Mouse (Mus musculus) neural tube, embryonic 12.5 days (tissue): ENCODE results near the gene Vamp3. TPM values are rescaled to one million over a fixed set of nuclear protein-coding genes. Genes with fewer than 3 reads are reported as not detected.
"Not testable (repeated sequence)": the region's sequence is repeated elsewhere in the genome, so short reads cannot be mapped to it uniquely, and the experiment has no call there.

Experiments
- ATAC-seq: fragments of 200-750 bp; cut with Nextera tagmentation; 2 replicates; pipeline ENCODE4 v1.8.0; 2017; ENCODE audit warnings: low read depth, mild to moderate bottlenecking, moderate TSS enrichment, moderate library complexity; ENCODE audit not compliant: low FRiP score
- H3K27ac ChIP-seq: fragments of 300-500 bp; sonication (generic); 2 replicates; pipeline ENCODE4 v1.5.1; 2016
- H3K27me3 ChIP-seq: fragments of 300-500 bp; sonication (generic); replicated peaks from 2 replicates; pipeline ENCODE4 v1.6.1; 2016; ENCODE audit warnings: mild to moderate bottlenecking
- H3K36me3 ChIP-seq: fragments of 300-500 bp; sonication (generic); 2 replicates; pipeline ENCODE4 v1.6.1; 2016; ENCODE audit warnings: mild to moderate bottlenecking
- H3K4me1 ChIP-seq: fragments of 300-500 bp; sonication (generic); 2 replicates; pipeline ENCODE4 v1.6.1; 2016
- H3K4me2 ChIP-seq: fragments of 300-500 bp; sonication (generic); replicated peaks from 2 replicates; pipeline ENCODE4 v1.6.1; 2016; ENCODE audit warnings: mild to moderate bottlenecking
- H3K4me3 ChIP-seq: fragments of 300-500 bp; sonication (generic); 2 replicates; pipeline ENCODE4 v1.5.1; 2016
- H3K9ac ChIP-seq: fragments of 300-500 bp; sonication (generic); 2 replicates; pipeline ENCODE4 v1.6.1; 2016; ENCODE audit warnings: mild to moderate bottlenecking
- H3K9me3 ChIP-seq: fragments of 300-500 bp; sonication (generic); 2 replicates; pipeline ENCODE4 v1.6.1; 2016; ENCODE audit warnings: mild to moderate bottlenecking
- WGBS: fragments of 180-500 bp; shearing (Covaris S2); methylation state at CpG from one replicate; pipeline ENCODE4 v1.1.7; 2016; 5-methylcytosine and 5-hydroxymethylcytosine counted together
- polyA plus RNA-seq: library from polyadenylated mRNA; unstranded; fragments of >200 nt; fragmentation: Nextera tagmentation; extraction: Ambion mirVana; gene quantifications from 2 replicates; pipeline ENCODE4 v1.2.1, GENCODE M21; 2016

Vamp3 gene
- polyA plus RNA-seq, 1 experiment from 2014 or later = 65.4 TPM

GRCm38 (mm10) chr4:151043281-151043680, 14.5 kb downstream of the Vamp3 start:
- Histone ChIP-seq H3K4me1 (peaks cover 11% of the 10 kb centered on the region), H3K9ac (no peak overlapping the region), H3K36me3 (peaks cover 15% of the 10 kb centered on the region), H3K9me3 (no peaks in the 10 kb centered on the region), H3K4me3 (no peak overlapping the region), H3K27ac (no peak overlapping the region), H3K27me3 (0 out of 2 replicates have a peak, but pooled peaks cover 3% of the 10 kb centered on the region), H3K4me2 (peak overlapping the region; percentile 94)
- WGBS = 26% methylated on average over 5 of the region's 5 CpGs
- ATAC-seq = no peak

GRCm38 (mm10) chr4:151041506-151041905, 16.3 kb downstream of the Vamp3 start:
- Histone ChIP-seq H3K4me3 (no peak overlapping the region), H3K4me2 (no peak overlapping the region), H3K36me3 (peaks cover under 1% of the 10 kb centered on the region; the same call in 1 of the 2 replicates), H3K9me3 (no peaks in the 10 kb centered on the region), H3K27me3 (0 out of 2 replicates have a peak, but pooled peaks cover 3% of the 10 kb centered on the region), H3K9ac (no peak overlapping the region), H3K27ac (no peak overlapping the region), H3K4me1 (peaks cover 11% of the 10 kb centered on the region)
- WGBS = 80% methylated on average over 5 of the region's 5 CpGs
- no peak for ATAC-seq

GRCm38 (mm10) chr4:151037800-151038199, 20.0 kb downstream of the Vamp3 start:
- ATAC-seq = no peak
- no peaks in the 10 kb centered on the region for H3K4me1 ChIP-seq
- 0 out of 2 replicates have a peak, but pooled peaks cover 3% of the 10 kb centered on the region for H3K27me3 ChIP-seq
- H3K4me2 ChIP-seq = no peak overlapping the region
- no peak overlapping the region for H3K27ac ChIP-seq
- H3K9ac ChIP-seq = no peak overlapping the region
- no peaks in the 10 kb centered on the region for H3K9me3 ChIP-seq
- WGBS = 92% methylated on average over 11 of the region's 11 CpGs
- H3K36me3 ChIP-seq = no peaks in the 10 kb centered on the region
- no peak overlapping the region for H3K4me3 ChIP-seq

- 89% methylated on average over 7 of the region's 7 CpGs for WGBS
- no peak overlapping the region for H3K9ac ChIP-seq
Observed at GRCm38 (mm10) chr4:151036521-151036920, 21.2 kb downstream of the Vamp3 start.

GRCm38 (mm10) chr4:151027001-151027400, 30.8 kb downstream of the Vamp3 start:
- no peaks in the 10 kb centered on the region for H3K9me3 ChIP-seq
- H3K4me3 ChIP-seq = no peak overlapping the region
- peaks cover 6% of the 10 kb centered on the region; the same call in 1 of the 2 replicates for H3K36me3 ChIP-seq
- H3K27ac ChIP-seq = no peak overlapping the region
- no peak overlapping the region for H3K9ac ChIP-seq
- 49% methylated on average over 6 of the region's 6 CpGs for WGBS
- no peak overlapping the region for H3K4me2 ChIP-seq
- no peaks in the 10 kb centered on the region for H3K27me3 ChIP-seq
- no peaks in the 10 kb centered on the region for H3K4me1 ChIP-seq
- ATAC-seq = no peak

More at GRCm38 (mm10) chr4:151036521-151036920, 21.2 kb downstream of the Vamp3 start:
- H3K36me3 ChIP-seq = no peaks in the 10 kb centered on the region
- H3K9me3 ChIP-seq = no peaks in the 10 kb centered on the region
- H3K4me2 ChIP-seq = no peak overlapping the region
- no peak for ATAC-seq
- H3K27me3 ChIP-seq = no peaks in the 10 kb centered on the region
- no peak overlapping the region for H3K27ac ChIP-seq
- H3K4me1 ChIP-seq = no peaks in the 10 kb centered on the region
- no peak overlapping the region for H3K4me3 ChIP-seq

- Histone ChIP-seq H3K4me1 (no peaks in the 10 kb centered on the region), H3K9me3 (no peaks in the 10 kb centered on the region), H3K4me3 (no peak overlapping the region), H3K4me2 (no peak overlapping the region), H3K27ac (no peak overlapping the region), H3K36me3 (peaks cover 6% of the 10 kb centered on the region; the same call in 1 of the 2 replicates), H3K27me3 (no peaks in the 10 kb centered on the region), H3K9ac (no peak overlapping the region)
- no peak for ATAC-seq
- 93% methylated on average over 9 of the region's 9 CpGs for WGBS
Observed at GRCm38 (mm10) chr4:151024152-151024551, 33.6 kb downstream of the Vamp3 start.

- not testable (repeated sequence) for H3K27me3 ChIP-seq, H3K36me3 ChIP-seq, H3K4me2 ChIP-seq, H3K9me3 ChIP-seq, H3K9ac ChIP-seq, ATAC-seq, H3K4me1 ChIP-seq, H3K27ac ChIP-seq, H3K4me3 ChIP-seq
- 90% methylated on average over 1 of the region's 1 CpGs for WGBS
Observed at GRCm38 (mm10) chr4:151017356-151017755, 40.4 kb downstream of the Vamp3 start.

- Histone ChIP-seq H3K4me1 (no peaks in the 10 kb centered on the region; the same call in 1 of the 2 replicates), H3K27me3 (no peaks in the 10 kb centered on the region), H3K36me3 (peaks cover 7% of the 10 kb centered on the region; the same call in 1 of the 2 replicates), H3K9me3 (no peaks in the 10 kb centered on the region), H3K4me3 (no peak overlapping the region), H3K4me2 (no peak overlapping the region), H3K27ac (no peak overlapping the region), H3K9ac (no peak overlapping the region)
- 81% methylated on average over 10 of the region's 10 CpGs for WGBS
- no peak for ATAC-seq
Observed at GRCm38 (mm10) chr4:151015946-151016345, 41.8 kb downstream of the Vamp3 start.

GRCm38 (mm10) chr4:151010316-151010715, 47.4 kb downstream of the Vamp3 start:
- no peak overlapping the region for H3K27ac ChIP-seq
- H3K27me3 ChIP-seq = no peaks in the 10 kb centered on the region
- H3K4me3 ChIP-seq = no peak overlapping the region
- H3K4me1 ChIP-seq = no peaks in the 10 kb centered on the region; the same call in 1 of the 2 replicates
- no peak overlapping the region for H3K9ac ChIP-seq
- no peaks in the 10 kb centered on the region for H3K9me3 ChIP-seq
- no peak overlapping the region for H3K4me2 ChIP-seq
- H3K36me3 ChIP-seq = 0 out of 2 replicates have a peak, but pooled peaks cover 6% of the 10 kb centered on the region
- no peak for ATAC-seq
- WGBS = 94% methylated on average over 7 of the region's 7 CpGs

GRCm38 (mm10) chr4:151006945-151007344, 50.8 kb downstream of the Vamp3 start:
- Histone ChIP-seq H3K36me3 (0 out of 2 replicates have a peak, but pooled peaks cover 6% of the 10 kb centered on the region), H3K27me3 (no peaks in the 10 kb centered on the region), H3K9ac (no peak overlapping the region), H3K4me3 (no peak overlapping the region), H3K4me1 (no peaks in the 10 kb centered on the region), H3K27ac (no peak overlapping the region), H3K4me2 (no peak overlapping the region), H3K9me3 (no peaks in the 10 kb centered on the region)
- ATAC-seq = no peak
- 53% methylated on average over 6 of the region's 6 CpGs for WGBS

GRCm38 (mm10) chr4:151005656-151006318, 52.0 kb downstream of the Vamp3 start:
- H3K36me3 ChIP-seq = 0 out of 2 replicates have a peak, but pooled peaks cover 6% of the 10 kb centered on the region
- H3K4me1 ChIP-seq = no peaks in the 10 kb centered on the region
- H3K27me3 ChIP-seq = no peaks in the 10 kb centered on the region
- WGBS = 91% methylated on average over 13 of the region's 13 CpGs
- H3K4me2 ChIP-seq = no peak overlapping the region
- no peaks in the 10 kb centered on the region for H3K9me3 ChIP-seq
- no peak for ATAC-seq
- no peak overlapping the region for H3K4me3 ChIP-seq
- no peak overlapping the region for H3K9ac ChIP-seq
- H3K27ac ChIP-seq = no peak overlapping the region

- Histone ChIP-seq H3K27me3 (no peaks in the 10 kb centered on the region), H3K9me3 (no peaks in the 10 kb centered on the region), H3K36me3 (0 out of 2 replicates have a peak, but pooled peaks cover 6% of the 10 kb centered on the region), H3K27ac (no peak overlapping the region), H3K4me2 (no peak overlapping the region), H3K9ac (no peak overlapping the region), H3K4me1 (no peaks in the 10 kb centered on the region), H3K4me3 (no peak overlapping the region)
- 79% methylated on average over 13 of the region's 13 CpGs for WGBS
- ATAC-seq = no peak
Observed at GRCm38 (mm10) chr4:151001397-151001796, 56.4 kb downstream of the Vamp3 start.

- Histone ChIP-seq H3K4me1 (no peaks in the 10 kb centered on the region), H3K27ac (no peak overlapping the region), H3K4me2 (no peak overlapping the region), H3K4me3 (no peak overlapping the region), H3K36me3 (no peaks in the 10 kb centered on the region), H3K9me3 (no peaks in the 10 kb centered on the region), H3K27me3 (no peaks in the 10 kb centered on the region), H3K9ac (no peak overlapping the region)
- WGBS = 94% methylated on average over 9 of the region's 9 CpGs
- no peak for ATAC-seq
Observed at GRCm38 (mm10) chr4:150998626-150999025, 59.1 kb downstream of the Vamp3 start.
